Mouse (Mus musculus) CD4-positive, CD25-positive, alpha-beta regulatory T cell, adult 4 months (primary cell): ENCODE measurements around the gene Znhit3. TPM values are rescaled to one million over a fixed set of nuclear protein-coding genes. Genes with fewer than 3 reads are reported as not detected.

Experiments
- ATAC-seq: one replicate; pipeline ENCODE4 v1.8.0; 2017
- polyA plus RNA-seq, 2 experiments: library from polyadenylated mRNA; unstranded; fragments of 100-300 nt; shearing (Covaris generic); gene quantifications; one replicate each; pipeline ENCODE4 v1.2.1; 2017

Gene Znhit3
- 10 to 100 TPM; 29.9 to 38.1 TPM for polyA plus RNA-seq

DNA sequence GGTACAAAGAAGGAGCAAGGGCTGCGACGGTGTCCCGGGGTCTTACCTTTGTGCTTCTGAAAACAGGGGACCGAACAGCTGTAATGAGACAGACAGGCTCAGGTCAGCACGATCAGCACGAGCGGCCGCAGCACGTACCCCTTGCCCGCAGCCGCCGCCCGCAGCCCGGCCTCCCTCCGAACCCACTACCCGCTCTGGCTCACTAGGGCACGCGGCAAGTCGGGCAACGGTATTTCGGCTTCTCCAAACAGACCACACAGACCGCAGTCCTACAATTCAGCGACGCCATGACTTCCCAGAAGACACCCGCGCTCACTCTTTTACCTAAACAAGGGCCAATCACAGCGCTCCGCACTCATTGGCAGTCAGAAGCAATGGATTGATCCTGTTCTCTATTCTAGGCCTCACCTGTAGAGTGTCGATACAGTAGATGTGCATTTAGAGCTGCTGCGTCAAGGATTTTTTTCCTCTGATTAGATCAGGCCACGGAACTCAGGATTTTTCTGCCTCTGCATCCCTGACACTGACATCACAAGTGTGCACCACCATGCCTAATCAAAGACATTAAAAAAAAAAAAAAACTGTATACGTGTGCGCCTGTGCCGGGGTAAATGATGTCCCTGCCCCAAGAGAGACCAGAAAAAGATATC, at the start of gene Znhit3:
Gene Znhit3 (minus strand): TSS at position 314 of the 650 bp plus-strand sequence.
- ATAC-seq: peak; percentile 98

DNA sequence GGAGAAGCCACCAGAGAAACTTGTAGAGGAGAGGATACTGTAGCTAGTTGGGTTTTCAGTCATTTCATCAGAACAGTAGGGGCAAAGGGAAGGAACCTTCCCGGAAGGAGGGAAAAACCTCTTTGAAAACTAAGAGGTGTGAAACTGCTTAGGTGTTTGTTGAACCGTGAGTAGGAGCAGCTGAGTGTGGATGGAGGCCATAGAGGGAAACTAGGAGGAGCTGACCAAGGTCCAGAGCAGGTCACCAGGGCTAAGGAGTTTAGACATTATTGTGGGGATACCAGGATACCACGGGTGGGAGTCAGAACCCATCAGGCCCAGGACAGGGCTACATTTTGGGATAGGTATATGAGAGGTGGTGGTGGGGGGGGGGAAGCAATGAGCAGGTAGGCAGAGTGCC, 47.4 kb upstream of the Znhit3 start:
- ATAC-seq: no peak

- ATAC-seq: no peak
Observed at GRCm38 (mm10) chr11:84962536-84962935, 46.4 kb upstream of the Znhit3 start.

DNA sequence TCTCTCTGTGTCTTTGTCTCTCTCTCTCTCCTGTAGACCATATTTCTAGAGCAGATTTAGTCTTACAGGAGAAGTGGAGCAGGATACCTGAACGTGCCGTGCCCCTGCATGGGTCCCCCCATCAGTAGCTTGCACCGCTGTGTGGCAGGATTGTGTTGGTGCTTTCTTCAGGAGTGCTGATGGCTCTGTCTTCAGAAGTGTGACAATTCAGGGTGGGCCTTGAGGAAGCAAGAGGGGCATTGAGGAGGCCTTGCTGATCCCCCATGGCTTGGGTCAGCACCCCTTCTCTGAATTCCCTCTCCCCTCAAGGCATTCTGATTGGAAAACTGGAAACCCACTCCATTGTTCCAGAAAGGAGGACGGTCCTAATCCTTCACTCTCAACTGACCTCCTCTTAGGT, 45.4 kb upstream of the Znhit3 start:
- ATAC-seq: no peak

GRCm38 (mm10) chr11:84960780-84961179, 44.6 kb upstream of the Znhit3 start:
- no peak for ATAC-seq

DNA sequence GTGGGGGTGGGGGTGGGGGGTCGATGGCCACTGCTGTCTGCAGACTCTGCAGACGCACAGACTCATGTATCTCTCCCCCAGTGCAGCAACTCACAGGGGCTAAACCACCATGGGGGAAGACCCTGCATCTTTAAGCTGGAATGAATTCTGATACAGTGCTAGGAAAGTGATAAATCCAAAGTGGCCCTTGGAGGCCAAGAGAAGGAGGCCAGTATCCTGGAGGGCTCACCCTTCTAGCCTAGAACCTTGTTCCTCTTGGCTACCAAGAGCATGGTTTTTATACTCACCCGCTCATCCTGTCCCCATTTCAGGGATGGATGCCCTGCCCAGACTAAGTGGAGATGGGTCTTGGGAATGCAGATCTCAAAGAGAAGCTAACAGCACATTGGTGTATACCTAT, 44.1 kb upstream of the Znhit3 start:
- no peak for ATAC-seq

GRCm38 (mm10) chr11:84959701-84960181, 43.6 kb upstream of the Znhit3 start:
- no peak for ATAC-seq

DNA sequence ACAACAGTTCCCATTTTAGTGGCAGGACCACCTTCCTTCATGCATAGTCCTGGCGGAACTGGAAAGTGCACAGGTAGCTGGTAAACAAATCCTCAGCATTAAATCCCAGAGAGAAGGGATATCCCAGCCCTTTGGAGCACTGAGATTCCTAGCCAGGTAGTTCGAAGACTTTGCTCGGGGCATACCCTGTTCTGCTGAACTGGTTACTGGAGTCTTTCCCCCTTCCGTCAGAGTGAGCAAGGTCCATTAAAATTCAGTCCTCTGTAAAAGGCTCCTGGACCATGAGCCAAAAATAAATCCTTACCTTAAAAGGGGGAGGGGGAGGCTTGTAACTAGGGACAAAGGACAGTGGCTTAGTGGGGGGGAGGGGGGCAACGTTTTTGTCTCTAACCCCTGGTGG, 43.0 kb upstream of the Znhit3 start:
- ATAC-seq: no peak

DNA sequence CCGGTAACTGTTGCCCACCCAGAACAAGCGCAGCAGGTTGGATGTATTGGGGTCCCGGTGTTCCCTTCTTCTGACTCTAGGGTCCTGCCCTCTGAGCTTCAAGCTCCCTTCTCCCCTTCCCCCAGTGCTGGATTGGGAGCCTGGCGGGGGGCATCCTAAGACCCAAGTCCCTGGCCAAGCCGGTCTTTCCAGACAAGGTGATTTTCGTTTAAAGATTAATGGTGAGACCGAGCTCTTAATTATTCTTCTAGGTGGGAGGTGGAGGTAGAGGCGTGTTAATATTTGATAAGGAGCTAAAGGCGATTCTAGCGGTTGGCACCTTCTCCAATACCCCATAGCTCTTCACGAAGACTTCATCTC, 42.1 kb upstream of the Znhit3 start:
- ATAC-seq: no peak

GRCm38 (mm10) chr11:84957591-84958270, 41.6 kb upstream of the Znhit3 start, which contains the start of gene Car4:
Car4 (plus strand) TSS chr11:84957786.
- no peak for ATAC-seq

GRCm38 (mm10) chr11:84957171-84957570, 41.0 kb upstream of the Znhit3 start:
- ATAC-seq: no peak

- ATAC-seq: no peak
Observed at GRCm38 (mm10) chr11:84956400-84956799, 40.2 kb upstream of the Znhit3 start.

DNA sequence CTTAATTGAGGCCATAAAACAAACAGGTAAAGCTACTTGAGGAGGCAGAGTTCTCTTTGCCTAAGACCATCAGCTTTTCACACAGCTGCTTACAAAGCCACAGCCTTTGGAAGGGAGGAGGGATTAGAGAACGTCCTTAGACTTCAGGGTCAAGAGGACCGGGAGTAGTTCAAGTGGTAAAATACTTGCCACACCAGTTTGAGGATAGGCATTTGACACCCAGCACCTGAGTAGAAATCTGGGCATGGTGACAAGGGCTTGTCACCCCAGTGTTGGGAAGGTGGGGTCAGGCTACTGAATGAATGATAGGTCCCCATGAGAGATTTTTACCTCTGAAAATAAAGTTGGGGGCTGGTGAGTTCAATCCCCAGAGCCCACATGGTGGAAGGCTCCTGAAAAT, 36.4 kb upstream of the Znhit3 start:
- ATAC-seq: no peak

DNA sequence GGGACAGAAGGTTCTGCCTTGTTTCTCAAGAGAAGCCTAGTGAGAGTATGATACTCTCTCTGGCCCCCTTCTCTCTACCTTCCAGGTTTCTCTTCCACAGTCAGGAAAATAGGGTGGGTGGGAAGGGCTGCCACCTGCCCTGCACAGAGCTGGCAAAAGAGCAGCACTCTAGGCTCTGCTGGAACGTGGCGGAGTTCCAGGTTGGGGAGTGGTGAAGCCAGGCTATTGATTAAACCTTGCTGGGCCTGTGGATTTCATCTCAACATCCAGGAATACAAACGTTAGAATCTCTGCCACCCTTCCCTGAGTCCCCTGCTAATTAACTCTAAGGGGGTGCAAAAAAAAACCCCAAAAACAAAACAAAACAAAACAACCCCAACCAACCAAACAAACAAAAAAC, 32.4 kb upstream of the Znhit3 start:
- ATAC-seq: no peak

DNA sequence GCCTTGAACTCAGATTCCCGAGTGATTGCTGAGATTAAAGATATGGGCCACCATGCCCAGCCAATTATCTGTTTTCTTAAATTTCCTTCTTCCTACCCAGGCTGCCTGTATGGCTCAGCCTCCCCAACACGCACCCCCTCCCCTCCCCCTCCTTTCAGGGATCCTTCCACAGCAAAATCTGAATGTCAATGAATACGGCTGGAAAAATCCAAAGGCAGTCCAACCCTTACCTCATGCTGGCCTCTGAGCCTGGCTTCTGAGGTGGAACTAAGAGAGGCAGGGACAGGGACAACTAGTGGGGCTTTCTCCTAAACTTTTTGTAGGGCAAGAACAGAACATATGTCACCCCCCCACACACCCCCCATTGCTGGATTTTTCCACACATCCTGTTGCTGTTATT, 31.9 kb upstream of the Znhit3 start:
- ATAC-seq: no peak

- no peak for ATAC-seq
Observed at GRCm38 (mm10) chr11:84947206-84947605, 31.0 kb upstream of the Znhit3 start.

GRCm38 (mm10) chr11:84945841-84946240, 29.7 kb upstream of the Znhit3 start:
- no peak for ATAC-seq

GRCm38 (mm10) chr11:84944639-84945435, 28.7 kb upstream of the Znhit3 start:
- ATAC-seq: no peak

GRCm38 (mm10) chr11:84943948-84944347, 27.8 kb upstream of the Znhit3 start:
- ATAC-seq: no peak

DNA sequence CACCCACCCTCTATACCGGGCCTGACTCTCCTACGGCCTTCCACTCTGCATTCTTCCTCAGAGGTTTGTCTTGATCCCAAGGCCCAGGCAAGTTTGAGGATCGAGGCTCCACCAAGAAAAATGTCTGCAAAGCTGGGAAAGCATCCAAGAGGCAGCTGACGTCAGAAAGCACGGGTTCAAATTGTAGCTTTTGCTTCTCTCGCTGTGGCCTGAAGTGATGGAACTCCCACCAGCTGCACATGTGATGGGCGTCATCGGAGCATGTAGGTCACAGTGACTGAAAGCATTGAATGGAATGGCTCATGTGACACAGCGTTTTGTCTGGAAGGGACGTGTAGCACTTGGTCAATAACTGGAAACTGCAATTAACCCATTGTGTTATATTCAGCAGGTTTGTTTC, 24.0 kb upstream of the Znhit3 start:
- no peak for ATAC-seq

GRCm38 (mm10) chr11:84939508-84940053, 23.4 kb upstream of the Znhit3 start:
- ATAC-seq: no peak

GRCm38 (mm10) chr11:84932261-84932660, 16.1 kb upstream of the Znhit3 start:
- ATAC-seq: no peak

DNA sequence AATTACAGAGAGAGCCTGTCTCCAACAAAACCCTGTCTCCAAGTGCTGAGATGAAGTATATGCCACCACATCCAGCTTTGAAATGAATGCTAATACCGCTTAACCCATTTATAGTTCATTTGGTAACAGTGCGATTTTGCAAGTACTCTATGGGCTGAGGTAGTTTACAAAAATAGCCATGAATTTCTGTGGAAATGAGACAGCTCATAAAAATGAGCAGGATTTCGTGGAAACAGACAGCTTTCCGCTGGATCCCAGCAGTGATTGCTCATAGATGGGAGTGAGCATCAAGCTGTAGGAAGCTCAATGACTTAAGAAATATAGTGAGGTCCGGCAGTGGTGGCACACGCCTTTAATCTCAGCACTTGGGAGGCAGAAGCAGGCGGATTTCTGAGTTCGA, 4.8 kb upstream of the Znhit3 start:
- ATAC-seq: no peak
